Mouse (Mus musculus) C2C12 (cell line): ENCODE results near the gene Gnao1.

ENCODE experiments used
- CTCF ChIP-seq: IDR thresholded peaks from one replicate; pipeline ENCODE4 v1.5.1; 2011; ENCODE audit not compliant: control insufficient read depth, insufficient read depth, insufficient read length
- USF1 ChIP-seq: IDR thresholded peaks from one replicate; pipeline ENCODE4 v1.6.1; 2011; ENCODE audit warnings: low read depth, mild to moderate bottlenecking, control low read depth, moderate library complexity

- TF ChIP-seq USF1 = no peak
- no peak for TF ChIP-seq CTCF
These were observed 136.0 kb downstream of the Gnao1 start for GRCm38 (mm10) chr8:93945781-93946180.
